Mouse (Mus musculus): ENCODE measurements around the gene Ephb2. TPM values are rescaled to one million over a fixed set of nuclear protein-coding genes. Genes with fewer than 3 reads are reported as not detected.

Ephb2 gene
- polyA plus RNA-seq, 1 experiment = 0.49 TPM

DNA sequence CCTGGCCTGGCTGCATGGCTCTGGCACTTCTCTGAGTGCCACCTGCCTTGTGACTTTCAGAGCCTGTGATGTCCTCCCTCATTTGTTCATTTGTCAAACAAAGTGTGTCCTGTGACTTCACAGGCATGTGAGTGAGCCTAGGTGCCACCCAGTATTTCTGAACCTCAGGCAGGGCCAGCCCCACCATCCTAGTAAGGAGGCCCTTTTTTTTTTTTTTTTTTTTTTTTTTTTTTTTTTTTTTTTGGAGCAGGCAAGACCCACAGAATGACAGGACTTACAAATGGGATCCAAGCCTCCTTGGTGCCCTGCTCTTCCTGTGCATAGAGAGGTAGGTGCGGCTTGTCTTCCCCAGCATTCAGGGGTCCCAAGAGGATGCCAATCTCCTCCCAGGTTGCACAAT, 89.3 kb downstream of the Ephb2 start:
- H3K4me3 ChIP-seq (ENCODE audit: control insufficient read depth, low read depth, low read length) = peak overlapping the region; percentile 49
- no peaks in the 10 kb centered on the region for H3K4me1 ChIP-seq (ENCODE audit: control insufficient read depth, insufficient read depth, low read length)
- no peaks in the 10 kb centered on the region for H3K27me3 ChIP-seq (ENCODE audit: control insufficient read depth, insufficient read depth, low read length)
- no peaks in the 10 kb centered on the region for H3K36me3 ChIP-seq (ENCODE audit: control insufficient read depth, insufficient read depth, low read length)
- no peak overlapping the region for H3K27ac ChIP-seq (ENCODE audit: control insufficient read depth, insufficient read depth, low read depth, low read length)
- no peak for TF ChIP-seq CTCF (IDR thresholded peaks at IDR 0.05; ENCODE audit: control insufficient read depth, insufficient read depth, insufficient replicate concordance, low read depth, low read length)
- TF ChIP-seq POLR2A (IDR thresholded peaks at IDR 0.05; ENCODE audit: control insufficient read depth, low read depth, low read length) = no peak

DNA sequence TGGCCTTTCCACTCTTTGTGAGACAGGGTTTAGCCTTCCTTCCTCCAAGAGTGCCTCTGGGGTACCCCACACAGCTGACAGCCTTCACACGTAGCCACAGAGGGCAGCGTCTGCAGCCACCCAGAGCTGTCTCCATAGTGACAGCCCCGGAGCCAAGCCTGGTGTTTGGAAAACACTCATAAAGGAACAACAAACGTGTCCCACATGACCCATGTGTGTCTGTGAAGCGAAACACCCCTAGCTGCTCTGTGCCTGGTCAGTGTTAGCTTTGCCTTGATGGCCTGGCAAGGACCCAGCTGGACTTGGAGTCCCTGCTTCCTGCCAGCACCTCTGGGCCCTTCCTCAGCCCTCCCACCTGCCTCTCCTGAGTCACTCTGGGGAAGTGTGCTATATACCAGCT, 93.1 kb downstream of the Ephb2 start:
- TF ChIP-seq CTCF (IDR thresholded peaks at IDR 0.05; ENCODE audit: control insufficient read depth, insufficient read depth, insufficient replicate concordance, low read depth, low read length) = no peak
- TF ChIP-seq POLR2A (IDR thresholded peaks at IDR 0.05; ENCODE audit: control insufficient read depth, low read depth, low read length) = no peak
- Histone ChIP-seq H3K4me3 (ENCODE audit: control insufficient read depth, low read depth, low read length) (no peak overlapping the region), H3K27ac (ENCODE audit: control insufficient read depth, insufficient read depth, low read depth, low read length) (no peak overlapping the region), H3K27me3 (ENCODE audit: control insufficient read depth, insufficient read depth, low read length) (no peaks in the 10 kb centered on the region), H3K4me1 (ENCODE audit: control insufficient read depth, insufficient read depth, low read length) (peaks cover 2% of the 10 kb centered on the region; the same call in 1 of the 2 replicates), H3K36me3 (ENCODE audit: control insufficient read depth, insufficient read depth, low read length) (no peaks in the 10 kb centered on the region)

DNA sequence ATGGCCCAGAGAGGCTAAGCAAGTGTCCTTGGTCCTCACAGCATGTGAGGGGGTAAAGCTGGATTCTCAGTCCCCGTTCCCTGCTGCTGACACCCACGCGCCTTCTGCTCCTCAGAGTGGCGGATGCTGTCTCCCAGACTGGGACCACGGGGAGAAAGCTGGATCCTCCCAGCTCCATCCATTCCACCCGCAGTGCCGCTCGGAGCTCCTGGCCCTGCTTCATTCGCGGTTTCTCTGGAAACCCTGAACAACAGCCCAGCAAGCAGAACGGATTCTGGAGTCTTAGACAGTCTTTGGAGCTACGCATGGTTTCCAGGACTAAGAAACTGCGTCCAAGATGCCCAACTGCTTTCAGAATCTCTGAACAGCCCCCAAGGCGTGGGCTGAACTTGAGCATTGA, 93.9 kb downstream of the Ephb2 start:
- no peak overlapping the region for H3K27ac ChIP-seq (ENCODE audit: control insufficient read depth, insufficient read depth, low read depth, low read length)
- H3K27me3 ChIP-seq (ENCODE audit: control insufficient read depth, insufficient read depth, low read length) = no peaks in the 10 kb centered on the region

DNA sequence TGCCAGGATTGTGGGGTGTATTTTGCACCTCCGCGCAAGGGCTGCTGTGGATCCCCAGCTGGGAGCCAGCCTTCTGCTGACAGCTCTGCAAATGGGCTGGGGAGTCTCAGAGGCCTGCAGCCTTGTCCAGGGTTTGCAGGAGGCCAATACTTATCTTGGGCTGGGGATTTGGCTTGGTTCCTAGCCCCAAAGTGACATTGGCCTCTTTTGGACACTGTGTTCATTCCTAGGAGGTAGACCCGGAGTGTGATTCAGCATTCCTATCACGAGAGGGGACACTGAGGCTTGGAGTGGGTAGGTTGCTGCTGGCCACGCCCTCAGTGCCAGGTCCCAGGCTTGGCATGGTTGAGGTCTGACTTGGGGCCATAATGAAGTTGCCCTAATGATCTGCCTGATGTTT, 94.8 kb downstream of the Ephb2 start:
- H3K4me3 ChIP-seq (ENCODE audit: control insufficient read depth, low read depth, low read length) = no peak overlapping the region
- H3K27ac ChIP-seq (ENCODE audit: control insufficient read depth, insufficient read depth, low read depth, low read length) = no peak overlapping the region
- H3K36me3 ChIP-seq (ENCODE audit: control insufficient read depth, insufficient read depth, low read length) = no peaks in the 10 kb centered on the region
- peaks cover 2% of the 10 kb centered on the region; the same call in 1 of the 2 replicates for H3K4me1 ChIP-seq (ENCODE audit: control insufficient read depth, insufficient read depth, low read length)
- no peaks in the 10 kb centered on the region for H3K27me3 ChIP-seq (ENCODE audit: control insufficient read depth, insufficient read depth, low read length)
- no peak for TF ChIP-seq POLR2A (IDR thresholded peaks at IDR 0.05; ENCODE audit: control insufficient read depth, low read depth, low read length)
- no peak for TF ChIP-seq CTCF (IDR thresholded peaks at IDR 0.05; ENCODE audit: control insufficient read depth, insufficient read depth, insufficient replicate concordance, low read depth, low read length)

More for the DNA sequence above, 93.9 kb downstream of the Ephb2 start:
- Histone ChIP-seq H3K4me3 (ENCODE audit: control insufficient read depth, low read depth, low read length) (no peak overlapping the region), H3K36me3 (ENCODE audit: control insufficient read depth, insufficient read depth, low read length) (no peaks in the 10 kb centered on the region), H3K4me1 (ENCODE audit: control insufficient read depth, insufficient read depth, low read length) (peaks cover 2% of the 10 kb centered on the region; the same call in 1 of the 2 replicates)
- no peak for TF ChIP-seq POLR2A (IDR thresholded peaks at IDR 0.05; ENCODE audit: control insufficient read depth, low read depth, low read length)
- no peak for TF ChIP-seq CTCF (IDR thresholded peaks at IDR 0.05; ENCODE audit: control insufficient read depth, insufficient read depth, insufficient replicate concordance, low read depth, low read length)

DNA sequence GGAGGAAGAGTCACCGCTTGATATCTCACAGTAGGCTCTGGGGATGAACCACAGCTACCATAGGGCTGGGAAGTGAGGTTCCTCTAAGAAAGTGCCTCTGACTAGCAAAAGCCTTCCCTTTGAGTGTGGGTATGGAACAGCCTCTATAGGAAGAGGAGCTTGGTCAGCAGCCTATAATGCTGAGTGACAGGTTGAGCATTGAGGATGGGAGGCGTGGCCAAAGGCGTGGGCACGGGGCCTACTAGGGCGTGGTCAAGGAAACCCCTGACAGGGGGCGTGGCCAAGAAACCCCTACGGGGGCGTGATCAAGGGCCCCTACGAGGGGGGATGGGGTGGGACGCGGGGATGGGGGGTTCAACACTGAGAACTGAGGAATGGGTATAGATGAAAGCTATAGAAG, 96.6 kb downstream of the Ephb2 start:
- Histone ChIP-seq H3K4me3 (ENCODE audit: control insufficient read depth, low read depth, low read length) (no peak overlapping the region), H3K36me3 (ENCODE audit: control insufficient read depth, insufficient read depth, low read length) (no peaks in the 10 kb centered on the region), H3K27ac (ENCODE audit: control insufficient read depth, insufficient read depth, low read depth, low read length) (no peak overlapping the region), H3K27me3 (ENCODE audit: control insufficient read depth, insufficient read depth, low read length) (no peaks in the 10 kb centered on the region), H3K4me1 (ENCODE audit: control insufficient read depth, insufficient read depth, low read length) (peaks cover 2% of the 10 kb centered on the region; the same call in 1 of the 2 replicates)
- TF ChIP-seq POLR2A (IDR thresholded peaks at IDR 0.05; ENCODE audit: control insufficient read depth, low read depth, low read length) (no peak), CTCF (IDR thresholded peaks at IDR 0.05; ENCODE audit: control insufficient read depth, insufficient read depth, insufficient replicate concordance, low read depth, low read length) (no peak)

DNA sequence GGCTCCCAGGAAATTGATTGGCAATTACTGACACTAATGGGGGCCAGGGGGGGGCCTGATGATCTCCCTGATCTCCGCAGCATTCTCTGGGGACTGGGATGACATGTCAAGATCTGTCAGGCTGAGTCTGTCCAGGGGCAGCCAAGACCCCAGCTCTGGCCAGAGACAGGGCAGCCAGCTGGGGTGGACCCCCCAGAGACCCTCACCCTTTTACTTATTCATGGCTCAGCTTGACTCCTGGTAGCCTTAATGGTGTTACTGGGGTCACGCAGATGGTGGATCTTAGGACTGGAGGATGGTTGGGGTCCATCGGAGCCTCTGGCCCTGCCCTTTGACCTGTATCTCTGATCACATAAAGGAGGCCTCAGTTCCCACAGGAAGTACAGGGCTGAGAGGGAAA, 97.5 kb downstream of the Ephb2 start:
- TF ChIP-seq CTCF (IDR thresholded peaks at IDR 0.05; ENCODE audit: control insufficient read depth, insufficient read depth, insufficient replicate concordance, low read depth, low read length) = no peak
- TF ChIP-seq POLR2A (IDR thresholded peaks at IDR 0.05; ENCODE audit: control insufficient read depth, low read depth, low read length) = no peak
- Histone ChIP-seq H3K27ac (ENCODE audit: control insufficient read depth, insufficient read depth, low read depth, low read length) (no peak overlapping the region), H3K4me1 (ENCODE audit: control insufficient read depth, insufficient read depth, low read length) (peaks cover 2% of the 10 kb centered on the region; the same call in 1 of the 2 replicates), H3K36me3 (ENCODE audit: control insufficient read depth, insufficient read depth, low read length) (no peaks in the 10 kb centered on the region), H3K27me3 (ENCODE audit: control insufficient read depth, insufficient read depth, low read length) (no peaks in the 10 kb centered on the region), H3K4me3 (ENCODE audit: control insufficient read depth, low read depth, low read length) (no peak overlapping the region)

DNA sequence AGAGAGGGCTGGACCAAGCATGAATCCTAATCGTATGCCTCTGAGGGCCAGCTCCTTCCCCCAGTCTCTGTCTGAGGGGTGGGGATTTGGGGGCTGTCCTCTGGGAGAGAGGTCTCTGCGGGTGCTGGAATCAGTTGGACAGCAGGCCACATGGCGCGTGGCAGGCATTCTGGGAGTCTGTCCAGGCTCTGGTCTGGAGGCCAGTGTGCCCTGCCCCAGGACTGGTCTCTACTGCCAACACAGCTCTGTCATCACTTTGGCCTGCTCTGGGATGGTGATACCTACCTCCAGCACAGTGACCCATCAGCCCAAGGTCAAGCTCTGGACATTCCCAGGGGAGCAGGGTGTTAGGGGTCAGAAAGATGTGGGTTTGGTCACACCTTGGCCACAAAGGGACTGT, 99.9 kb downstream of the Ephb2 start:
- Histone ChIP-seq H3K27ac (ENCODE audit: control insufficient read depth, insufficient read depth, low read depth, low read length) (no peak overlapping the region), H3K4me1 (ENCODE audit: control insufficient read depth, insufficient read depth, low read length) (peaks cover 2% of the 10 kb centered on the region; the same call in 1 of the 2 replicates), H3K27me3 (ENCODE audit: control insufficient read depth, insufficient read depth, low read length) (no peaks in the 10 kb centered on the region), H3K4me3 (ENCODE audit: control insufficient read depth, low read depth, low read length) (no peak overlapping the region), H3K36me3 (ENCODE audit: control insufficient read depth, insufficient read depth, low read length) (no peaks in the 10 kb centered on the region)
- TF ChIP-seq POLR2A (IDR thresholded peaks at IDR 0.05; ENCODE audit: control insufficient read depth, low read depth, low read length) = no peak
- no peak for TF ChIP-seq CTCF (IDR thresholded peaks at IDR 0.05; ENCODE audit: control insufficient read depth, insufficient read depth, insufficient replicate concordance, low read depth, low read length)

Measured in testis, adult 2 months (tissue).